8 mouse cellular contexts compared by ENCODE assay signal in genomic region chr9:123924035-123924434, GRCm38 (mm10). TPM values are rescaled to one million over a fixed set of nuclear protein-coding genes. Genes with fewer than 3 reads are reported as not detected.
DNase-seq lines count a peak whose midpoint lies in the region; ATAC-seq and TF ChIP-seq lines count a peak whose summit lies in the region.
"Not testable (repeated sequence)": the region's sequence is repeated elsewhere in the genome, so short reads cannot be mapped to it uniquely, and the experiment has no call there.

No protein-coding gene starts in this region.

- H3K4me1 ChIP-seq in brown adipose tissue, adult 24 weeks (ENCODE audit: control insufficient read depth, insufficient read depth, insufficient read length, low read length), result peaks cover 12% of the 10 kb centered on the region; the same call in 1 of the 2 replicates
- peaks cover 13% of the 10 kb centered on the region for H3K4me1 ChIP-seq in heart, embryonic 12.5 days (replicated peaks)
- H3K4me1 ChIP-seq in kidney, embryonic 15.5 days, result peaks cover 34% of the 10 kb centered on the region
- peaks cover 11% of the 10 kb centered on the region; the same call in 1 of the 2 replicates for H3K4me1 ChIP-seq in liver, adult 2 months (ENCODE audit: control insufficient read depth, insufficient read depth, low read length)
- not testable (repeated sequence) for H3K4me1 ChIP-seq in midbrain, postnatal 0 days (ENCODE audit: insufficient read depth, low read length)

- H3K36me3 ChIP-seq in heart, embryonic 12.5 days; kidney, embryonic 15.5 days; liver, adult 2 months (ENCODE audit: control insufficient read depth, insufficient read depth, low read length); midbrain, postnatal 0 days (ENCODE audit: insufficient read depth, low read length): not testable (repeated sequence)

- whole genome bisulfite sequencing in heart, embryonic 12.5 days, result under 1% methylated on average over 11 of the region's 11 CpGs
- WGBS in kidney, embryonic 15.5 days, result under 1% methylated on average over 11 of the region's 11 CpGs
- WGBS in liver, adult 2 months, result under 1% methylated on average over 11 of the region's 11 CpGs
- WGBS in midbrain, postnatal 0 days, result under 1% methylated on average over 11 of the region's 11 CpGs

- not testable (repeated sequence) for H3K79me2 ChIP-seq in liver, adult 2 months (ENCODE audit: control insufficient read depth, insufficient read depth, low read length)

- not testable (repeated sequence) for H3K27me3 ChIP-seq in heart, embryonic 12.5 days (replicated peaks); kidney, embryonic 15.5 days; liver, adult 2 months (ENCODE audit: control insufficient read depth, insufficient read depth, low read length); midbrain, postnatal 0 days (ENCODE audit: insufficient read depth, low read length)

- H3K4me2 ChIP-seq in heart, embryonic 12.5 days, result peak overlapping the region; percentile 90
- H3K4me2 ChIP-seq in kidney, embryonic 15.5 days, result peak overlapping the region; percentile 89
- peak overlapping the region; percentile 75 for H3K4me2 ChIP-seq in midbrain, postnatal 0 days (ENCODE audit: low read depth, low read length, poor library complexity, severe bottlenecking)

- peak; percentile 86 to 89 for DNase-seq in B cell, adult 2 months
- DNase-seq in liver, adult 2 months (ENCODE audit: extremely low read depth, low read depth, low spot score), result peak; percentile 46
- peak; percentile 87 for DNase-seq in midbrain, postnatal 0 days (ENCODE audit: low spot score)
- peak; percentile 73 to 83 for DNase-seq in spleen, postnatal 14 days (ENCODE audit: low spot score in 2 of 2)

- peak; percentile 67 for ATAC-seq in erythroid progenitor cell, adult 5-6 weeks (replicated peaks; ENCODE audit: low FRiP score, poor library complexity, severe bottlenecking)
- ATAC-seq in heart, embryonic 12.5 days (ENCODE audit: insufficient number of reproducible peaks, low FRiP score), result peak; percentile 49
- peak; percentile 60 for ATAC-seq in kidney, embryonic 15.5 days (replicated peaks; ENCODE audit: low FRiP score)
- ATAC-seq in midbrain, postnatal 0 days (ENCODE audit: low FRiP score), result peak; percentile 67

- not testable (repeated sequence) for TF ChIP-seq POLR2A in liver, adult 2 months (IDR thresholded peaks at IDR 0.05; ENCODE audit: extremely low read depth, insufficient read depth, low read length)

- H3K9me3 ChIP-seq in heart, embryonic 12.5 days (replicated peaks); kidney, embryonic 15.5 days (replicated peaks); midbrain, postnatal 0 days (ENCODE audit: low read length): not testable (repeated sequence)

- peak; percentile 77 for TF ChIP-seq CTCF in liver, adult 2 months (IDR thresholded peaks at IDR 0.05; ENCODE audit: low read depth, low read length)
- TF ChIP-seq CTCF in midbrain, postnatal 0 days (IDR thresholded peaks at IDR 0.05), result peak; percentile 77

- peak overlapping the region; percentile 71; the same call in 1 of the 2 replicates for H3K9ac ChIP-seq in heart, embryonic 12.5 days
- peak overlapping the region; percentile 64; the same call in 1 of the 2 replicates for H3K9ac ChIP-seq in kidney, embryonic 15.5 days
- H3K9ac ChIP-seq in liver, adult 2 months (ENCODE audit: low read depth, low read length), result peak overlapping the region; percentile 50
- 0 out of 2 replicates have a peak overlapping the region, but pooled peaks have one; percentile 66 for H3K9ac ChIP-seq in midbrain, postnatal 0 days (replicated peaks; ENCODE audit: low read length, poor library complexity, severe bottlenecking)

- peak overlapping the region; percentile 81 for H3K4me3 ChIP-seq in brown adipose tissue, adult 24 weeks (ENCODE audit: insufficient read depth, low read depth, low read length)
- peak overlapping the region; percentile 68 for H3K4me3 ChIP-seq in heart, embryonic 12.5 days
- H3K4me3 ChIP-seq in kidney, embryonic 15.5 days (replicated peaks), result peak overlapping the region; percentile 64
- not testable (repeated sequence) for H3K4me3 ChIP-seq in liver, adult 2 months (ENCODE audit: insufficient read depth, low read depth, low read length)
- peak overlapping the region; percentile 52 for H3K4me3 ChIP-seq in midbrain, postnatal 0 days (ENCODE audit: low read depth, low read length)

- H3K27ac ChIP-seq in brown adipose tissue, adult 24 weeks (replicated peaks; ENCODE audit: low read depth, low read length), result peak overlapping the region; percentile 89
- H3K27ac ChIP-seq in heart, embryonic 12.5 days (ENCODE audit: poor library complexity, severe bottlenecking), result not testable (repeated sequence)
- peak overlapping the region; percentile 93 for H3K27ac ChIP-seq in kidney, embryonic 15.5 days
- H3K27ac ChIP-seq in liver, adult 2 months (replicated peaks; ENCODE audit: insufficient read depth, low read depth, low read length), result peak overlapping the region; percentile 1; the same call in 1 of the 2 replicates
- peak overlapping the region; percentile 97; the same call in 1 of the 2 replicates for H3K27ac ChIP-seq in midbrain, postnatal 0 days (ENCODE audit: low read depth, low read length)

RNA-seq across cellular contexts. Expression of gene Ccr1, which starts 44.5 kb away (rescaled TPM):
- 0.54 and 0.59 TPM in 2 replicates for polyA plus RNA-seq in brown adipose tissue, adult 24 weeks (2012; ENCODE audit: insufficient read depth, insufficient read length, missing spikeins)
- 7.1 and 24.9 TPM in 2 replicates for total RNA-seq in erythroid progenitor cell, adult 5-6 weeks (2015; ENCODE audit: low replicate concordance)
- 2.6 and 9.9 TPM in 2 replicates for total RNA-seq in erythroid progenitor cell, adult 5-6 weeks (2017; ENCODE audit: low replicate concordance)
- 0.50 and 0.98 TPM in 2 replicates for polyA plus RNA-seq in heart, embryonic 12.5 days (2016; fragmentation: Nextera tagmentation; extraction: Ambion mirVana)
- polyA plus RNA-seq in kidney, embryonic 15.5 days (2015; fragmentation: Nextera tagmentation; extraction: Ambion mirVana), result 1.9 and 2.7 TPM in 2 replicates
- under 0.01 and 0.20 TPM in 2 replicates for total RNA-seq in liver, adult 2 months (2014; rRNA removed)
- 0.04 TPM in 1 of 2 replicates, not detected in the other for polyA plus RNA-seq in liver, adult 2 months (2012; rRNA removed)
- total RNA-seq in midbrain, postnatal 0 days (2014; rRNA removed), result 0.49 and 0.57 TPM in 2 replicates
- polyA plus RNA-seq in midbrain, postnatal 0 days (2015; fragmentation: Nextera tagmentation; extraction: Ambion mirVana), result 0.68 and 0.90 TPM in 2 replicates

RNA-seq across cellular contexts. Expression of gene Ccr1l1, which starts 54.2 kb away (rescaled TPM):
- not detected in 2 replicates for polyA plus RNA-seq in brown adipose tissue, adult 24 weeks (2012; ENCODE audit: insufficient read depth, insufficient read length, missing spikeins)
- total RNA-seq in erythroid progenitor cell, adult 5-6 weeks (2015; ENCODE audit: low replicate concordance), result 6.7 TPM in 1 of 2 replicates, not detected in the other
- 1.0 TPM in 1 of 2 replicates, not detected in the other for total RNA-seq in erythroid progenitor cell, adult 5-6 weeks (2017; ENCODE audit: low replicate concordance)
- not detected in 2 replicates for polyA plus RNA-seq in heart, embryonic 12.5 days (2016; fragmentation: Nextera tagmentation; extraction: Ambion mirVana)
- not detected in 2 replicates for polyA plus RNA-seq in kidney, embryonic 15.5 days (2015; fragmentation: Nextera tagmentation; extraction: Ambion mirVana)
- total RNA-seq in liver, adult 2 months (2014; rRNA removed), result not detected in 2 replicates
- polyA plus RNA-seq in liver, adult 2 months (2012; rRNA removed), result 0.12 TPM in 1 of 2 replicates, not detected in the other
- not detected in 2 replicates for total RNA-seq in midbrain, postnatal 0 days (2014; rRNA removed)
- polyA plus RNA-seq in midbrain, postnatal 0 days (2015; fragmentation: Nextera tagmentation; extraction: Ambion mirVana), result 0.15 TPM in 1 of 2 replicates, not detected in the other
